Mouse (Mus musculus): ENCODE measurements around the gene Gm21983.

Gm21983 gene

DNA sequence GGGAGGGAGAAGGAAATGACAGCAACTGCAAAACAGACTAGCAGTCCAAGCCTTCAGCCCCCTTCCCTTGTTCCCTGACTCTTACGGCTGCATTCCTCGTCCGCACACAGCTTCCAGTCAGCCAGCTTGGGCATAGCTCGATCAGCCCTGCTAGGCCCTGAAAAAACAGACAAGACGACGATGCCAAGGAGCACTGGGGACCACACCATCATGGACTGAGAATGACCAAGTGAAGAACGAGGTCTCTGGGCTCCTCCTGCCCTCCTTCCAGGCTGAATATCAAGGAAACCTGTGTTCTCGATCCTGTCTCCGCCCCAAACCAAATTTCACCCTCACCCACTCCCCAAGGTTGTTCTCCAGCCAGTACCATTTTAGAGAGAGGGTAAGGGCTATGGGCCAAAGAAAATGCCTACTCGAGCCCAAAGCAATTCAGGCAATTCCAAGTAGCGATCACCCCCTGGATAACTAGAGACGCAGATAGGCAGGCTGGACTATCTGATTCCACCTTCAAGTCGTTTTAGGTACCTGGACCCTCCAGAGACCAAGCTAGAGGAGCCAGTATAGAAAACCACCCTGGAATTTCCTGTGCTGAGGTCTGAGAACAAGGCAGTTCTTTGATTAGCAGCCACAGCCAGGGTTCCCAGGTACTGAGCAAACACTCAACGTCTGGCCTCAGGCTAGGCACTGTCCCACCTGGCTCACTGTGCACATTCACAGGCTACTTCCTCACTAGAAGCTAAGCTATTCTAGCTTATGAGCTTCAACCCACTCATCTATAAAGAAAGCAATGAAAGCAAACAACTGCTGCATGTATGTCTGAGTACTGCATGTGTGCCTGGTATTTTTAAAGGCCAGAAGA, at the start of gene Gm21983, which contains the start of gene Mia:
Gm21983 (minus strand) TSS at position 250 of the 859 bp plus-strand sequence.
Mia (minus strand) TSS at position 321 of the 859 bp plus-strand sequence.
- DNase-seq, result no peak

GRCm38 (mm10) chr7:27228865-27229264, 48.0 kb upstream of the Gm21983 start:
- DNase-seq, result no peak

- peak; percentile 91 for DNase-seq
Measured at GRCm38 (mm10) chr7:27228281-27228821, 47.5 kb upstream of the Gm21983 start, which contains the start of gene Itpkc. TSS of gene Itpkc (minus strand) at chr7:27228661.

DNA sequence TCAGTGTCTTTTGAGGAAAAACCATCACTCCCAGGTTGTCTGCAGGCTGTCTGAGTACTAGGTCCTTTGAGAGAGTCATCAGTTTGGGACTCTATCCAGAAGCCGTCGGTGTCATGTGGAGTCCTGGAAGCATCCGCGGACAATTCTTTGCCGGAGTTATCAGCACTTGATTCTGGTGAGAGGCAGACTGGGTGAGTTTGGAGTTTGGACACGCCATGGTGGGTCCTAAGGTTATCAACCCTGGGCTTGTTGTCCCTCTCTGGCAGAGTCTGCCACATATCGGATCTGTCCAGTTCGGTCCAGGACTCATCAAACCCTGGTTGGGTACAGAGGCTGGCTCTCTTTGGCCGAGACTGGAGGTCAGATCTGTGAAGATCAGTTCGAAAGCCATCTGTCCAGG, 46.8 kb upstream of the Gm21983 start:
- DNase-seq, result no peak

DNA sequence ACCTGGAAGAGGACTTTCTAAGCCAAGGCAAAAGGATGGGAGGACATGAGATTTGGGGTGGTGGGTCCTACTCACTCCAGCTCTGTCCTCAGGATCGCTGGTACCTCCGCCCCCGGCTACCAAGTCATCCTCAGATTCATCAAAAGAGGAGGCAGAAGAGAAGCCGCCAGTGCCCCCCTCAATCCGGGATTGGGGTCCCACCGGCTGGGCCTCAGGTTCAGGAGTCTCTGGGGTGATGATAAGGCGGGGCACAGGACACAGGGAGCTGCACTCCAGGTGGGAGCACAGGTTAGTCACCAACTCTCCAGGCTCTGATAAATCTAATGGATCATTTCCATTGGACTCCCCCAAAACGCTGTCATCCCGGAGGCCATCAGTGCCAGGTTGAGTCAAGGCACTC, 46.4 kb upstream of the Gm21983 start:
- no peak for DNase-seq

- peak; percentile 42 for DNase-seq
Measured at GRCm38 (mm10) chr7:27224877-27225575, 44.1 kb upstream of the Gm21983 start.

GRCm38 (mm10) chr7:27222538-27222937, 41.7 kb upstream of the Gm21983 start:
- DNase-seq, result no peak

DNA sequence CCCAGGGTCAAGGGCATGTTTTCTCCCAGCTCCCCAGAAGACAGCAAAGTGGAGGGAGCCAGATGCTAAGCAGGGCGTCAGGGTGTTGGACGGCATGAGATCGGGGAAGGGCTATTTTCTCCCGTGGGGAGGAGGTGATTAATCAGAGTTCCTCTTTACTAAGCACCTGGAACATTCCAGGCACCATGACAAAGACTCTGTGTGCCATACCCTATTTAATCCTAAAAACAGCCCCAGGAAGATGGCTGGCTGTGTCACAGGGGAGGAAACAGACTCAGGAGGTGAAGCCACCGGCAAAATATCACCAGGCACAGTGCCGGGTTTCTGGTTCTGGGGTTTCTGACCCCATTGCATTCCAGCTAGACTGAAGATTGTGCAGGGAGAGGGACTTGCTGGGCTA, 41.1 kb upstream of the Gm21983 start:
- no peak for DNase-seq

- DNase-seq, result no peak
Measured at GRCm38 (mm10) chr7:27219937-27220336, 39.1 kb upstream of the Gm21983 start.

- no peak for DNase-seq
Measured at GRCm38 (mm10) chr7:27218586-27218985, 37.7 kb upstream of the Gm21983 start.

- DNase-seq, result no peak
Measured at GRCm38 (mm10) chr7:27212626-27213025, 31.7 kb upstream of the Gm21983 start.

GRCm38 (mm10) chr7:27203730-27204449, 23.0 kb upstream of the Gm21983 start:
- no peak for DNase-seq

DNA sequence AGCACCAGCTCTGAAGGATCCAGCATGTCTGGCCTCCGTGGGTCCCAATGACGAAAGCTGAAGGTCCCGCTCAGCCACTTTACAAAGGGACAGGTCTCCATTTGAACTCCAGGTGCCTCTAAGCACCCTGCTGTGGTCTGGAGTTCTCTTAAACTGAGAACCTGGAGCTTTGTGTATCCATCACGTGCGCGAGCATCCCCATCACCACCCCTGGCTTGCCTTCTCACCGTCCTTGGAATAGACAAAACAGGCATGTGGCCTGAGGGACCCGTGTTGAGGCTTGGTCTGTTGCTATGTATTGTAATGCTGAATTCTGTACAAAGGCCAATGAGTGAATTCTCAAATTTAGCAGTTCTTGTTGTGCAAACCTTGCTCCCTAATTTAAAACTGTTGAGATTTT, 17.9 kb upstream of the Gm21983 start:
- DNase-seq, result no peak

GRCm38 (mm10) chr7:27198355-27198754, 17.5 kb upstream of the Gm21983 start:
- DNase-seq, result no peak

- DNase-seq, result no peak
Measured at GRCm38 (mm10) chr7:27197634-27198033, 16.7 kb upstream of the Gm21983 start.

DNA sequence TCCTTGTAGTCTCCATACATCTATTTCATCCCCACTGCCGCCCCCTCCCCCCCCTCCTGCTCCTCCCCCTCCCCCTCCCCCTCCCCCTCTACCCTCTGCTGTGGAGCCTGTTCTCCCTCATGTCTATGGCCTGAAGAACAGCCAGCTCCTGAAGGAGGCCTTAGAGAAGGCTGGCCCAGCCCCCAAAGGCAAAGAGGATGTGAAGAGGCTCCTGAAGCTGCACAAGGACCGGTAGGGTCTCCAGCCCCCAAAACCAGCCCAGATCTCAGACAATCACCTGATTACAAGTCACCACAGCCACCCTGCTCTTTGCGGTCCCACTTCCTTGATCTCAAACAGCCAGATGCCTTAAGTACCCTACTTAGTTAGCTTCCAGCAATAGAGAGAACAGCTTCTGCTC, 16.2 kb upstream of the Gm21983 start:
- no peak for DNase-seq

GRCm38 (mm10) chr7:27195681-27196611, 15.1 kb upstream of the Gm21983 start, which contains the start of the genes BC024978 and Snrpa:
TSS of gene BC024978 (plus strand) at chr7:27195781.
TSS of gene Snrpa (minus strand) at chr7:27196271.
- peak; percentile 94 for DNase-seq

DNA sequence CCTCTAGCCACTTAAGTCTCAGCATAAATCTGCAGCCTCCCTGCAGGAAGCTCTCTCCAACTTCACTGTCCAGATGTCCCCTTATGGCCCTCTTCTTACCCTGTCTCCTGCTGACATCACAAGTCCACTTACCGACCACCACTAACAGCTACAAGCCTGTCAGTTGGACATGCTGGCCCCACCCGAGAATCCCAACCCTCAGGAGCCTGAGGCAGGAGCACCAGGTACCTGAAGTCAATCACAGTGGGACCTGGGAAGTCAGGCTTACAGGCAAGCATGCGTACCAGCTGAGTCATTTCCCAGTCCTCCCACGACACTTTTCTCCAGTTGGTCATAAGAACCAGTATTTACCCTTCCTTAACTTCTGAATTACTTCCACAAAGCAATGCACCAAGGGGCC, 12.8 kb upstream of the Gm21983 start:
- no peak for DNase-seq

GRCm38 (mm10) chr7:27192434-27192833, 11.5 kb upstream of the Gm21983 start:
- no peak for DNase-seq

GRCm38 (mm10) chr7:27189271-27189931, 8.5 kb upstream of the Gm21983 start:
- DNase-seq, result no peak

DNA sequence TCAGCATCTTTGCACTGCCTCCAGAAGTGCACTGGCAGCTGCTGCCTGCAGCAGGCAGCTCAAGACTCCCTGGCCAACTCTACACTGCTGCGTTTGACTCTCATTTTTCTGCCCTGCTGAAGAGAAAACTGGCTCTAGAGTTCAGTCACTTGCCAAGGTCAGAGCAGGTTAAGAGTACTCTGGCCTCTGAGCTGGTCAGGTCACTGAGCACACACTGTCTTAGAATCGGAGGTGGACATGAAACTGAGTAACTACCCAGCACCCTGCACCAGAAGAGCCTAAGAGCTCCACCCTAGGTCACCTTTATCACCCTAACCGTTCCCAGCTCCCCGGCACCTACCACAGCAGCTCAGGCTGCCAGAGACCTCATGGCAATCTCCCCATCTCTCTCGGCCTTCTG, 5.1 kb upstream of the Gm21983 start:
- DNase-seq, result no peak

All from right cerebral cortex, postnatal 14 days (tissue).